Mouse (Mus musculus) myocyte (in vitro differentiated cells): ENCODE measurements around the gene Chd1l. TPM values are rescaled to one million over a fixed set of nuclear protein-coding genes. Genes with fewer than 3 reads are reported as not detected.

ENCODE experiments used
- H3K27me3 ChIP-seq: one replicate; pipeline ENCODE4 v1.6.1; 2011; ENCODE audit not compliant: control insufficient read depth, insufficient read depth, insufficient read length
- H3K36me3 ChIP-seq: one replicate; pipeline ENCODE4 v1.6.1; 2011; ENCODE audit not compliant: control insufficient read depth, insufficient read depth
- H3K4me2 ChIP-seq: one replicate; pipeline ENCODE4 v1.6.1; 2011; ENCODE audit warnings: low read depth, control low read depth
- H3K4me3 ChIP-seq: one replicate; pipeline ENCODE4 v1.5.1; 2011; ENCODE audit warnings: mild to moderate bottlenecking, control low read depth, moderate library complexity
- H3K79me2 ChIP-seq: one replicate; pipeline ENCODE4 v1.6.1; 2011; ENCODE audit not compliant: control insufficient read depth, insufficient read depth
- H3ac ChIP-seq: one replicate; pipeline ENCODE4 v1.6.1; 2011; ENCODE audit not compliant: control insufficient read depth, insufficient read length
- CEBPB ChIP-seq: IDR thresholded peaks from 2 replicates; pipeline ENCODE4 v1.6.1; 2011; ENCODE audit warnings: mild to moderate bottlenecking, moderate library complexity; ENCODE audit not compliant: poor library complexity, insufficient read depth, severe bottlenecking
- E2F4 ChIP-seq: IDR thresholded peaks from one replicate; pipeline ENCODE4 v1.6.1; 2011; ENCODE audit warnings: mild to moderate bottlenecking, control low read depth, moderate library complexity; ENCODE audit not compliant: insufficient read depth
- MAX ChIP-seq: IDR thresholded peaks from one replicate; pipeline ENCODE4 v1.6.1; 2011; ENCODE audit warnings: low read depth, mild to moderate bottlenecking, control low read depth
- MYOD1 ChIP-seq, 3 experiments: IDR thresholded peaks; one replicate each; pipeline ENCODE4 v1.6.1; 2011; ENCODE audit warnings: control low read depth in 2 of 3, low read depth in 2 of 3, mild to moderate bottlenecking in 2 of 3, moderate library complexity in 1 of 3; ENCODE audit not compliant: insufficient read length in 2 of 3, control insufficient read depth in 1 of 3
- MYOG ChIP-seq, 3 experiments: IDR thresholded peaks; one replicate each; pipeline ENCODE4 v1.6.1; 2011; ENCODE audit warnings: control low read depth in 2 of 3, low read depth in 2 of 3, mild to moderate bottlenecking in 2 of 3; ENCODE audit not compliant: insufficient read length in 2 of 3, control insufficient read depth in 1 of 3, insufficient read depth in 1 of 3
- POLR2A ChIP-seq: IDR thresholded peaks from one replicate; pipeline ENCODE4 v1.6.1; 2011; ENCODE audit warnings: low read depth, mild to moderate bottlenecking, control low read depth, moderate library complexity; ENCODE audit not compliant: insufficient read length
- POLR2AphosphoS2 ChIP-seq: IDR thresholded peaks from one replicate; pipeline ENCODE4 v1.6.1; 2011; ENCODE audit warnings: low read depth, control low read depth; ENCODE audit not compliant: insufficient read length
- REST ChIP-seq: IDR thresholded peaks from one replicate; pipeline ENCODE4 v1.6.1; 2011; ENCODE audit warnings: mild to moderate bottlenecking, control low read depth, moderate library complexity; ENCODE audit not compliant: insufficient read depth, insufficient read length
- SRF ChIP-seq: IDR thresholded peaks from one replicate; pipeline ENCODE4 v1.6.1; 2011; ENCODE audit warnings: low read depth; ENCODE audit not compliant: control insufficient read depth, insufficient read length
- TCF12 ChIP-seq: IDR thresholded peaks from one replicate; pipeline ENCODE4 v1.6.1; 2011; ENCODE audit warnings: mild to moderate bottlenecking, control low read depth; ENCODE audit not compliant: poor library complexity, insufficient read depth, severe bottlenecking
- TCF3 ChIP-seq: IDR thresholded peaks from one replicate; pipeline ENCODE4 v1.6.1; 2011; ENCODE audit warnings: low read depth, control low read depth; ENCODE audit not compliant: insufficient read length
- USF1 ChIP-seq: IDR thresholded peaks from one replicate; pipeline ENCODE4 v1.6.1; 2011; ENCODE audit warnings: low read depth, mild to moderate bottlenecking, control low read depth, moderate library complexity
- polyA plus RNA-seq: library from polyadenylated mRNA; unstranded; fragments of >200 nt; fragmentation: generic; extraction: Trizol; gene quantifications from one replicate; pipeline ENCODE4 v1.2.1, GENCODE M21; 2012; ENCODE audit warnings: missing spikeins

Gene Chd1l
- polyA plus RNA-seq, 1 experiment, result 3.3 TPM

GRCm38 (mm10) chr3:97585383-97586160 is 24.4 kb downstream of the Chd1l start:
- Histone ChIP-seq H3K79me2 (no peaks in the 10 kb centered on the region), H3K4me2 (no peak overlapping the region), H3K4me3 (no peak overlapping the region), H3ac (no peak overlapping the region), H3K27me3 (no peaks in the 10 kb centered on the region), H3K36me3 (no peaks in the 10 kb centered on the region)
- TF ChIP-seq USF1 (no peak), TCF12 (no peak), TCF3 (no peak), POLR2AphosphoS2 (no peak), POLR2A (no peak), SRF (no peak), REST (no peak), MAX (no peak), E2F4 (no peak), CEBPB (no peak), MYOG (IDR thresholded peaks at IDR 0.05; ENCODE audit: control insufficient read depth in 1 of 3, insufficient read depth in 1 of 3, insufficient read length in 2 of 3, low read depth in 2 of 3) (no peak)

GRCm38 (mm10) chr3:97573807-97574206 is 36.2 kb downstream of the Chd1l start:
- H3K4me3 ChIP-seq, result no peak overlapping the region
- no peak for TF ChIP-seq TCF3
- no peak for TF ChIP-seq MAX
- no peak for TF ChIP-seq E2F4
- TF ChIP-seq MYOD1 (IDR thresholded peaks at IDR 0.05; ENCODE audit: control insufficient read depth in 1 of 3, insufficient read length in 2 of 3, low read depth in 2 of 3), result no peak
- no peak for TF ChIP-seq TCF12
- no peak for TF ChIP-seq MYOG (IDR thresholded peaks at IDR 0.05; ENCODE audit: control insufficient read depth in 1 of 3, insufficient read depth in 1 of 3, insufficient read length in 2 of 3, low read depth in 2 of 3)
- no peak for TF ChIP-seq SRF
- TF ChIP-seq CEBPB, result no peak
- TF ChIP-seq USF1, result no peak
- TF ChIP-seq REST, result no peak
- no peak for TF ChIP-seq POLR2A
- TF ChIP-seq POLR2AphosphoS2, result no peak
- no peak overlapping the region for H3ac ChIP-seq
- no peaks in the 10 kb centered on the region for H3K27me3 ChIP-seq
- no peak overlapping the region for H3K4me2 ChIP-seq
- H3K36me3 ChIP-seq, result no peaks in the 10 kb centered on the region
- H3K79me2 ChIP-seq, result no peaks in the 10 kb centered on the region

- Histone ChIP-seq H3K36me3 (no peaks in the 10 kb centered on the region), H3K27me3 (no peaks in the 10 kb centered on the region), H3K4me2 (no peak overlapping the region), H3K79me2 (no peaks in the 10 kb centered on the region), H3ac (no peak overlapping the region), H3K4me3 (no peak overlapping the region)
- TF ChIP-seq POLR2A, result no peak
- no peak for TF ChIP-seq MYOD1 (IDR thresholded peaks at IDR 0.05; ENCODE audit: control insufficient read depth in 1 of 3, insufficient read length in 2 of 3, low read depth in 2 of 3)
- TF ChIP-seq MYOG (IDR thresholded peaks at IDR 0.05; ENCODE audit: control insufficient read depth in 1 of 3, insufficient read depth in 1 of 3, insufficient read length in 2 of 3, low read depth in 2 of 3), result no peak
- TF ChIP-seq MAX, result no peak
- TF ChIP-seq REST, result no peak
- TF ChIP-seq SRF, result no peak
- no peak for TF ChIP-seq POLR2AphosphoS2
- no peak for TF ChIP-seq CEBPB
- no peak for TF ChIP-seq E2F4
These were observed 45.4 kb downstream of the Chd1l start for GRCm38 (mm10) chr3:97564588-97564987.

GRCm38 (mm10) chr3:97558554-97558953 is 51.4 kb downstream of the Chd1l start:
- TF ChIP-seq MYOD1 (IDR thresholded peaks at IDR 0.05; ENCODE audit: control insufficient read depth in 1 of 3, insufficient read length in 2 of 3, low read depth in 2 of 3) (no peak), POLR2AphosphoS2 (no peak), SRF (no peak), MAX (no peak), POLR2A (no peak), CEBPB (no peak), TCF12 (no peak), USF1 (no peak), REST (no peak), MYOG (IDR thresholded peaks at IDR 0.05; ENCODE audit: control insufficient read depth in 1 of 3, insufficient read depth in 1 of 3, insufficient read length in 2 of 3, low read depth in 2 of 3) (no peak), TCF3 (no peak)
- Histone ChIP-seq H3K79me2 (no peaks in the 10 kb centered on the region), H3ac (no peak overlapping the region), H3K36me3 (no peaks in the 10 kb centered on the region), H3K27me3 (no peaks in the 10 kb centered on the region), H3K4me3 (no peak overlapping the region), H3K4me2 (no peak overlapping the region)
